Mouse (Mus musculus) embryonic facial prominence, embryonic 15.5 days (tissue): ENCODE measurements at regions not wholly inside any gene's neighbourhood (a gene's known extent, or its start where the extent isn't known, plus 50 kb on each side); places are given as distances from the start of the nearest gene placed in this dataset.

Source experiments
- ATAC-seq: fragments of 200-750 bp; cut with Nextera tagmentation; 2 replicates; pipeline ENCODE4 v1.8.0; 2017; ENCODE audit warnings: low read depth, moderate TSS enrichment; ENCODE audit not compliant: insufficient number of reproducible peaks, low FRiP score, low TSS enrichment
- H3K27ac ChIP-seq: fragments of 300-500 bp; sonication (generic); replicated peaks from 2 replicates; pipeline ENCODE4 v1.5.1; 2015; ENCODE audit warnings: mild to moderate bottlenecking, inconsistent platforms
- H3K27me3 ChIP-seq: fragments of 300-500 bp; sonication (generic); 2 replicates; pipeline ENCODE4 v1.6.1; 2015; ENCODE audit warnings: inconsistent platforms
- H3K36me3 ChIP-seq: fragments of 300-500 bp; sonication (generic); 2 replicates; pipeline ENCODE4 v1.6.1; 2015; ENCODE audit warnings: mild to moderate bottlenecking, inconsistent platforms
- H3K4me1 ChIP-seq: fragments of 300-500 bp; sonication (generic); 2 replicates; pipeline ENCODE4 v1.6.1; 2015; ENCODE audit warnings: inconsistent platforms
- H3K4me2 ChIP-seq: fragments of 300-500 bp; sonication (generic); replicated peaks from 2 replicates; pipeline ENCODE4 v1.6.1; 2015; ENCODE audit warnings: mild to moderate bottlenecking, inconsistent platforms
- H3K4me3 ChIP-seq: fragments of 300-500 bp; sonication (generic); replicated peaks from 2 replicates; pipeline ENCODE4 v1.5.1; 2015; ENCODE audit warnings: mild to moderate bottlenecking, inconsistent platforms
- H3K9ac ChIP-seq: fragments of 300-500 bp; sonication (generic); 2 replicates; pipeline ENCODE4 v1.6.1; 2015; ENCODE audit warnings: inconsistent platforms
- H3K9me3 ChIP-seq: fragments of 300-500 bp; sonication (generic); replicated peaks from 2 replicates; pipeline ENCODE4 v1.6.1; 2016; ENCODE audit warnings: inconsistent platforms
- WGBS: fragments of 180-500 bp; shearing (Covaris S2); methylation state at CpG from one replicate; pipeline ENCODE4 v1.1.7; 2015; 5-methylcytosine and 5-hydroxymethylcytosine counted together

DNA sequence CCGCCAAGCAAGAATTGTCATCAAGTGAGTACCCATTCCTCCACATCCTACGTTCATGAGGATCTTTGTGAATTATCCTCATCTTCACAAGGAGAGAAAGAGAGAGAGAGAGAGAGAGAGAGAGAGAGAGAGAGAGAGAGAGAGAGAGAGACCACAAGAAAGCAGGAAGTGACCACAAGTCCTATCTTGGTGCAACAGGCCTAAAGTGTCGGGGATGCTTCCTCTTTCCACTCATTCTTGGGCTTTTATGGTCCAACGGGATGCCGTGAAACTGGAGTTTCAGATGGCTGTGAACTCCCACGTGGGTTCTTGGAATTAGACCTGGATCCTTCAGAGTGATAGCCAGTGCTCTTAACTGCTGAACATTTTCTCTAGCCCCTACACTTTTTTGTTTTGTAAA is 53.1 kb upstream of the Rai14 start:
- Histone ChIP-seq H3K4me2 (no peak overlapping the region), H3K4me1 (no peaks in the 10 kb centered on the region), H3K27me3 (no peaks in the 10 kb centered on the region), H3K9ac (no peak overlapping the region), H3K9me3 (no peaks in the 10 kb centered on the region), H3K4me3 (no peak overlapping the region), H3K27ac (no peak overlapping the region), H3K36me3 (no peaks in the 10 kb centered on the region)
- WGBS = 85% methylated on average over 6 of the region's 6 CpGs
- ATAC-seq = no peak

DNA sequence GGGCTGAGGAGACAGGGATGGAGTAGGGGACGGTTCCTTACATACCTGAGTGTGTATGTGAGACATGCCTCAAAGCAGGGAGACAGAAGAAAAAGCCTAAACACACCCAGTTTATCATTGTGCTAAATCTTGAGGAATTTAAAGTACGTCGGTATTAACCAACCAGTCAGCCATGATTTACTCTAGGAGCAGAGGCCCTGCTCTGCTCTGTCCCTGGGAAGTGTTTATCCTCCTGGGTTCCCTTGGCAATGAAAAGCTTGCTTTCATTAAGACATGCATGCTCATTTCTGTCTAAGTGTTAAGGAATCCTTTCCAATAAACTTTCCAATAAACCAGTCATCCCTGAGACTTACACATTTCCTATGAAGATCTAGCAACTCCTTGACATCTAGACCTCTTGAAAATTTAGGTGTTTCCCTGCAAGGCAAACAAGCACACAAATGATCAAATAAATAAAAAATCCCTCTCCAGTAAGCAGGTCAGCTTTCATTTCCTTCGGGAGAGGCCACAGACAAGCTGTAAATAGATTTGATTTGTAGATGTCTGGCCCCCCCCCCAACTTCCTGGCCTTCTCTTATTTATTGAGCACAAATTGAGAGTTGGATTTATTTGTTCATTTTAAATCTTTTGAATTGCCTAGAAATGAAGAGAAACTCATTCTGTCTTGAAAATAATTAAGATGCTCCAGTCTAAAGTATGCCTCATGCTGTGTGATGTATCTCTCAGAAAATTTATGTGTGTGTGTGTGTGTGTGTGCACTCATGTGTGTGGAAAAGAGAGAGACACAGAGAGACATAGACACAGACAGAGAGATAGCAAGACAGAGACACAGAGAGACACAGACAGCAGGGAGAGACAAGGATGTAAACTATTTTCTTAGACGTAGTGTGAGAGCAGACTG is 56.2 kb upstream of the Rai14 start:
- no peak for ATAC-seq
- 45% methylated on average over 5 of the region's 5 CpGs for WGBS
- Histone ChIP-seq H3K36me3 (no peaks in the 10 kb centered on the region), H3K27ac (no peak overlapping the region), H3K4me1 (no peaks in the 10 kb centered on the region), H3K9me3 (no peaks in the 10 kb centered on the region), H3K27me3 (no peaks in the 10 kb centered on the region), H3K4me2 (no peak overlapping the region), H3K4me3 (no peak overlapping the region), H3K9ac (no peak overlapping the region)

GRCm38 (mm10) chr15:10771311-10771690 is 56.9 kb upstream of the Rai14 start:
- no peak overlapping the region for H3K27ac ChIP-seq
- H3K4me1 ChIP-seq = no peaks in the 10 kb centered on the region
- no peak overlapping the region for H3K4me2 ChIP-seq
- H3K4me3 ChIP-seq = no peak overlapping the region
- no peaks in the 10 kb centered on the region for H3K9me3 ChIP-seq
- no peaks in the 10 kb centered on the region for H3K27me3 ChIP-seq
- no peaks in the 10 kb centered on the region for H3K36me3 ChIP-seq
- ATAC-seq = no peak
- 17% methylated on average over 4 of the region's 4 CpGs for WGBS
- no peak overlapping the region for H3K9ac ChIP-seq

GRCm38 (mm10) chr15:10779941-10780620 is 65.7 kb upstream of the Rai14 start:
- H3K4me1 ChIP-seq = no peaks in the 10 kb centered on the region
- H3K27ac ChIP-seq = no peak overlapping the region
- ATAC-seq = no peak
- no peaks in the 10 kb centered on the region for H3K9me3 ChIP-seq
- H3K4me2 ChIP-seq = no peak overlapping the region
- no peak overlapping the region for H3K9ac ChIP-seq
- 73% methylated on average over 13 of the region's 13 CpGs for WGBS
- no peaks in the 10 kb centered on the region for H3K27me3 ChIP-seq
- H3K36me3 ChIP-seq = no peaks in the 10 kb centered on the region
- no peak overlapping the region for H3K4me3 ChIP-seq

GRCm38 (mm10) chr15:10789371-10789770 is 74.9 kb upstream of the Rai14 start:
- Histone ChIP-seq H3K27ac (0 out of 2 replicates have a peak overlapping the region, but pooled peaks have one; percentile 4), H3K9me3 (no peaks in the 10 kb centered on the region), H3K4me1 (0 out of 2 replicates have a peak, but pooled peaks cover 4% of the 10 kb centered on the region), H3K36me3 (no peaks in the 10 kb centered on the region), H3K4me2 (no peak overlapping the region), H3K4me3 (no peak overlapping the region), H3K27me3 (no peaks in the 10 kb centered on the region), H3K9ac (no peak overlapping the region)
- no peak for ATAC-seq
- WGBS = 55% methylated on average over 6 of the region's 6 CpGs

- H3K9ac ChIP-seq = no peak overlapping the region
- no peak overlapping the region for H3K4me3 ChIP-seq
- no peak overlapping the region for H3K27ac ChIP-seq
- H3K9me3 ChIP-seq = no peaks in the 10 kb centered on the region
- no peak for ATAC-seq
- H3K4me2 ChIP-seq = no peak overlapping the region
- no peaks in the 10 kb centered on the region for H3K36me3 ChIP-seq
- 0 out of 2 replicates have a peak, but pooled peaks cover 4% of the 10 kb centered on the region for H3K4me1 ChIP-seq
- WGBS = 75% methylated on average over 3 of the region's 3 CpGs
- H3K27me3 ChIP-seq = no peaks in the 10 kb centered on the region
These were observed 76.6 kb upstream of the Rai14 start for GRCm38 (mm10) chr15:10790862-10791497.

- Histone ChIP-seq H3K9me3 (no peaks in the 10 kb centered on the region), H3K27ac (no peak overlapping the region), H3K9ac (no peak overlapping the region), H3K36me3 (no peaks in the 10 kb centered on the region), H3K4me2 (no peak overlapping the region), H3K27me3 (no peaks in the 10 kb centered on the region), H3K4me3 (no peak overlapping the region), H3K4me1 (0 out of 2 replicates have a peak, but pooled peaks cover 4% of the 10 kb centered on the region)
- no peak for ATAC-seq
- 66% methylated on average over 3 of the region's 3 CpGs for WGBS
These were observed 77.2 kb upstream of the Rai14 start for GRCm38 (mm10) chr15:10791516-10792112.

DNA sequence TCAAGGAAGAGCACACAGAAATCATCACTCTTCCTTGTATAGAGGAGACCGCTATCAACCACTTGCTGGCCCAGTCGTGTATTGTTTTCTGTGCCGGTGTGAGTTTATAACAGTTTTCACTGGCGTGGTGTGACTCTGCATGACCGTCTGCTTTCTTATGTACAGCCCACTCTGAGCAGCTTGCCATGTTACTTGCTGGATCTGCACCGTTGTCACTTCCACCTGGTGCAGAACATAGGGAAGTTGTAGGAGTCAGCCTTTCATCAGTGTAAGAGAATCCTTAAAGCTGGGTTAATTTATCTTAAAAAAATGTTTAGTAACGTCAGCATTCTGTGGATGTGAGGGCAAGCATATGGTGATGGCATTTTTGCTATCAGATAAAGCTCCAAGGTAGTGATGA is 77.7 kb upstream of the Rai14 start:
- Histone ChIP-seq H3K36me3 (no peaks in the 10 kb centered on the region), H3K9me3 (no peaks in the 10 kb centered on the region), H3K9ac (no peak overlapping the region), H3K4me3 (no peak overlapping the region), H3K27ac (no peak overlapping the region), H3K4me1 (0 out of 2 replicates have a peak, but pooled peaks cover 4% of the 10 kb centered on the region), H3K27me3 (no peaks in the 10 kb centered on the region), H3K4me2 (no peak overlapping the region)
- WGBS = 80% methylated on average over 7 of the region's 7 CpGs
- ATAC-seq = no peak

GRCm38 (mm10) chr15:10795126-10795792 is 80.8 kb upstream of the Rai14 start:
- H3K27me3 ChIP-seq = no peaks in the 10 kb centered on the region
- H3K4me3 ChIP-seq = no peak overlapping the region
- H3K4me2 ChIP-seq = no peak overlapping the region
- H3K27ac ChIP-seq = no peak overlapping the region
- H3K4me1 ChIP-seq = no peaks in the 10 kb centered on the region
- no peaks in the 10 kb centered on the region for H3K9me3 ChIP-seq
- H3K9ac ChIP-seq = no peak overlapping the region
- 92% methylated on average over 7 of the region's 7 CpGs for WGBS
- no peak for ATAC-seq
- H3K36me3 ChIP-seq = no peaks in the 10 kb centered on the region

GRCm38 (mm10) chr15:10799656-10800055 is 85.2 kb upstream of the Rai14 start:
- no peak overlapping the region for H3K4me3 ChIP-seq
- H3K9ac ChIP-seq = no peak overlapping the region
- no peaks in the 10 kb centered on the region for H3K9me3 ChIP-seq
- no peaks in the 10 kb centered on the region for H3K27me3 ChIP-seq
- no peaks in the 10 kb centered on the region for H3K4me1 ChIP-seq
- no peak for ATAC-seq
- no peaks in the 10 kb centered on the region for H3K36me3 ChIP-seq
- H3K4me2 ChIP-seq = no peak overlapping the region
- H3K27ac ChIP-seq = no peak overlapping the region

DNA sequence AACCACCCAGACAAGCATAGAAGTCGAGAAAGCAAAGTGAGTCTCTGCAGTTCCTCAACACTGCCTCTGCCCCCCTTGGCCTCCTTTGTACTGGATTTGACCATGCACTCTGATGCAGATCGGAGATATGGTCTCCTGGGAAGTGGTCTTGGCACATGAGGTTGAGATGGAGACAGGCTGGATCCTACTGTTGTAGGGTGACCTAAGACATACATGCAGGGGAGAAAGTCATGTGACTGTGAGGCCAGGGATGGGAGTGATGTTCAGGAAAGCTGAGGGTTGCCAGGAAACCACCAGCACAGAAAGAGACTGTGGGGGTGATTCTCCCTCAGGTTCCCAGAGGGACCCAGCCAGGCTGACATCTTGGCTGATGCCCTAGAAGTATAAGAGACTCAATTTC is 99.8 kb upstream of the Rai14 start:
- Histone ChIP-seq H3K9me3 (no peaks in the 10 kb centered on the region), H3K4me2 (no peak overlapping the region), H3K9ac (no peak overlapping the region), H3K36me3 (no peaks in the 10 kb centered on the region), H3K27me3 (no peaks in the 10 kb centered on the region), H3K4me3 (no peak overlapping the region), H3K27ac (no peak overlapping the region), H3K4me1 (peaks cover 13% of the 10 kb centered on the region)
- no peak for ATAC-seq
- WGBS = 69% methylated on average over 2 of the region's 2 CpGs
